Mouse (Mus musculus) hindbrain, embryonic 10.5 days (tissue): ENCODE data around the gene Daam2. TPM values are rescaled to one million over a fixed set of nuclear protein-coding genes. Genes with fewer than 3 reads are reported as not detected.
"Not testable (repeated sequence)": the region's sequence is repeated elsewhere in the genome, so short reads cannot be mapped to it uniquely, and the experiment has no call there.

Experiments used
- DNase-seq: peaks from one replicate; pipeline ENCODE4 v3.0.0-alpha.2; 2017; ENCODE audit warnings: low spot score
- H3K27ac ChIP-seq: fragments of 300-500 bp; sonication (generic); 2 replicates; pipeline ENCODE4 v1.5.1; 2016; ENCODE audit warnings: mild to moderate bottlenecking, moderate library complexity
- H3K27me3 ChIP-seq: fragments of 300-500 bp; sonication (generic); 2 replicates; pipeline ENCODE4 v1.6.1; 2016; ENCODE audit warnings: mild to moderate bottlenecking; ENCODE audit not compliant: poor library complexity, insufficient read depth, severe bottlenecking
- H3K36me3 ChIP-seq: fragments of 300-500 bp; sonication (generic); 2 replicates; pipeline ENCODE4 v1.6.1; 2016; ENCODE audit warnings: mild to moderate bottlenecking, moderate library complexity
- H3K4me1 ChIP-seq: fragments of 300-500 bp; sonication (generic); replicated peaks from 2 replicates; pipeline ENCODE4 v1.6.1; 2016; ENCODE audit warnings: mild to moderate bottlenecking
- H3K4me3 ChIP-seq: fragments of 300-500 bp; sonication (generic); 2 replicates; pipeline ENCODE4 v1.5.1; 2016; ENCODE audit warnings: mild to moderate bottlenecking, moderate library complexity
- H3K9me3 ChIP-seq: fragments of 300-500 bp; sonication (generic); 2 replicates; pipeline ENCODE4 v1.6.1; 2016; ENCODE audit warnings: mild to moderate bottlenecking, moderate library complexity
- WGBS: fragments of 180-500 bp; shearing (Covaris S2); methylation state at CpG from one replicate; pipeline ENCODE4 v1.1.7; 2016; 5-methylcytosine and 5-hydroxymethylcytosine counted together
- polyA plus RNA-seq: library from polyadenylated mRNA; unstranded; fragments of >200 nt; fragmentation: Nextera tagmentation; extraction: Ambion mirVana; gene quantifications from 2 replicates; pipeline ENCODE4 v1.2.1, GENCODE M21; 2016

The Daam2 gene
- polyA plus RNA-seq, 1 experiment from 2014 or later: 2.6 TPM

GRCm38 (mm10) chr17:49458386-49458785, 105.8 kb downstream of the Daam2 start:
- H3K36me3 ChIP-seq: peaks cover 33% of the 10 kb centered on the region
- no peak overlapping the region for H3K27ac ChIP-seq
- H3K4me3 ChIP-seq: no peak overlapping the region
- 93% methylated on average over 18 of the region's 18 CpGs for WGBS
- H3K27me3 ChIP-seq: no peaks in the 10 kb centered on the region
- no peak for DNase-seq
- no peaks in the 10 kb centered on the region for H3K9me3 ChIP-seq
- H3K4me1 ChIP-seq: no peaks in the 10 kb centered on the region

GRCm38 (mm10) chr17:49457833-49458232, 106.3 kb downstream of the Daam2 start:
- no peak overlapping the region for H3K27ac ChIP-seq
- H3K9me3 ChIP-seq: no peaks in the 10 kb centered on the region
- 93% methylated on average over 3 of the region's 3 CpGs for WGBS
- no peak overlapping the region for H3K4me3 ChIP-seq
- no peaks in the 10 kb centered on the region for H3K27me3 ChIP-seq
- H3K4me1 ChIP-seq: no peaks in the 10 kb centered on the region
- peaks cover 33% of the 10 kb centered on the region for H3K36me3 ChIP-seq
- no peak for DNase-seq

- WGBS: 79% methylated on average over 4 of the region's 4 CpGs
- no peaks in the 10 kb centered on the region for H3K27me3 ChIP-seq
- no peak for DNase-seq
- H3K4me1 ChIP-seq: no peaks in the 10 kb centered on the region
- no peak overlapping the region for H3K4me3 ChIP-seq
- H3K9me3 ChIP-seq: no peaks in the 10 kb centered on the region
- H3K36me3 ChIP-seq: peaks cover 45% of the 10 kb centered on the region
- no peak overlapping the region for H3K27ac ChIP-seq
Observed at GRCm38 (mm10) chr17:49456334-49456733, 107.8 kb downstream of the Daam2 start.

GRCm38 (mm10) chr17:49450922-49451321, 113.2 kb downstream of the Daam2 start:
- H3K4me3 ChIP-seq: no peak overlapping the region
- 88% methylated on average over 6 of the region's 6 CpGs for WGBS
- H3K27me3 ChIP-seq: no peaks in the 10 kb centered on the region
- peaks cover 5% of the 10 kb centered on the region for H3K4me1 ChIP-seq
- H3K9me3 ChIP-seq: no peaks in the 10 kb centered on the region
- no peak overlapping the region for H3K27ac ChIP-seq
- no peak for DNase-seq
- H3K36me3 ChIP-seq: peaks cover 57% of the 10 kb centered on the region

- Histone ChIP-seq H3K9me3 (no peaks in the 10 kb centered on the region), H3K4me3 (no peak overlapping the region), H3K27me3 (no peaks in the 10 kb centered on the region), H3K4me1 (peaks cover 5% of the 10 kb centered on the region), H3K36me3 (peaks cover 41% of the 10 kb centered on the region), H3K27ac (no peak overlapping the region)
- WGBS: 87% methylated on average over 8 of the region's 8 CpGs
- no peak for DNase-seq
Observed at GRCm38 (mm10) chr17:49449230-49449608, 114.9 kb downstream of the Daam2 start.

- H3K27ac ChIP-seq: no peak overlapping the region
- DNase-seq: no peak
- no peaks in the 10 kb centered on the region for H3K27me3 ChIP-seq
- 78% methylated on average over 9 of the region's 9 CpGs for WGBS
- H3K4me1 ChIP-seq: peaks cover 5% of the 10 kb centered on the region
- H3K4me3 ChIP-seq: no peak overlapping the region
- no peaks in the 10 kb centered on the region for H3K9me3 ChIP-seq
- H3K36me3 ChIP-seq: peaks cover 36% of the 10 kb centered on the region
Observed at GRCm38 (mm10) chr17:49448570-49449229, 115.4 kb downstream of the Daam2 start.

- 90% methylated on average over 3 of the region's 3 CpGs for WGBS
- H3K27me3 ChIP-seq, H3K4me3 ChIP-seq, H3K4me1 ChIP-seq, H3K27ac ChIP-seq, H3K9me3 ChIP-seq, DNase-seq: not testable (repeated sequence)
- H3K36me3 ChIP-seq: peaks cover 18% of the 10 kb centered on the region
Observed at GRCm38 (mm10) chr17:49442841-49443240, 121.3 kb downstream of the Daam2 start.

- no peaks in the 10 kb centered on the region for H3K4me1 ChIP-seq
- 86% methylated on average over 14 of the region's 14 CpGs for WGBS
- no peak overlapping the region for H3K4me3 ChIP-seq
- H3K27me3 ChIP-seq: no peaks in the 10 kb centered on the region
- H3K36me3 ChIP-seq: peaks cover 32% of the 10 kb centered on the region
- no peaks in the 10 kb centered on the region for H3K9me3 ChIP-seq
- H3K27ac ChIP-seq: no peak overlapping the region
- DNase-seq: no peak
Observed at GRCm38 (mm10) chr17:49440331-49441130, 123.6 kb downstream of the Daam2 start.

GRCm38 (mm10) chr17:49439706-49440105, 124.4 kb downstream of the Daam2 start:
- DNase-seq: no peak
- WGBS: 92% methylated on average over 4 of the region's 4 CpGs
- Histone ChIP-seq H3K9me3 (peaks cover 4% of the 10 kb centered on the region; the same call in 1 of the 2 replicates), H3K27me3 (no peaks in the 10 kb centered on the region), H3K4me1 (0 out of 2 replicates have a peak, but pooled peaks cover 1% of the 10 kb centered on the region), H3K4me3 (no peak overlapping the region), H3K27ac (no peak overlapping the region), H3K36me3 (peaks cover 40% of the 10 kb centered on the region)

- H3K36me3 ChIP-seq: peaks cover 46% of the 10 kb centered on the region
- no peaks in the 10 kb centered on the region for H3K27me3 ChIP-seq
- no peak for DNase-seq
- H3K4me1 ChIP-seq: 0 out of 2 replicates have a peak, but pooled peaks cover 8% of the 10 kb centered on the region
- H3K4me3 ChIP-seq: no peak overlapping the region
- no peak overlapping the region for H3K27ac ChIP-seq
- WGBS: 82% methylated on average over 12 of the region's 12 CpGs
- peaks cover 4% of the 10 kb centered on the region; the same call in 1 of the 2 replicates for H3K9me3 ChIP-seq
Observed at GRCm38 (mm10) chr17:49438822-49439574, 125.1 kb downstream of the Daam2 start.

GRCm38 (mm10) chr17:49437306-49437705, 126.8 kb downstream of the Daam2 start:
- not testable (repeated sequence) for H3K4me1 ChIP-seq, H3K9me3 ChIP-seq, DNase-seq, H3K27me3 ChIP-seq, H3K27ac ChIP-seq, H3K4me3 ChIP-seq
- H3K36me3 ChIP-seq: peaks cover 55% of the 10 kb centered on the region

- H3K27ac ChIP-seq: no peak overlapping the region
- H3K36me3 ChIP-seq: peaks cover 55% of the 10 kb centered on the region
- peaks cover 4% of the 10 kb centered on the region; the same call in 1 of the 2 replicates for H3K9me3 ChIP-seq
- H3K4me1 ChIP-seq: peaks cover 8% of the 10 kb centered on the region; the same call in 1 of the 2 replicates
- H3K4me3 ChIP-seq: no peak overlapping the region
- no peak for DNase-seq
- no peaks in the 10 kb centered on the region for H3K27me3 ChIP-seq
- 91% methylated on average over 6 of the region's 6 CpGs for WGBS
Observed at GRCm38 (mm10) chr17:49436631-49437030, 127.5 kb downstream of the Daam2 start.

GRCm38 (mm10) chr17:49435081-49435480, 129.1 kb downstream of the Daam2 start:
- no peak for DNase-seq
- Histone ChIP-seq H3K27ac (no peak overlapping the region), H3K4me1 (peaks cover 13% of the 10 kb centered on the region), H3K4me3 (no peak overlapping the region), H3K36me3 (peaks cover 48% of the 10 kb centered on the region), H3K27me3 (no peaks in the 10 kb centered on the region), H3K9me3 (peaks cover 4% of the 10 kb centered on the region; the same call in 1 of the 2 replicates)
- WGBS: 89% methylated on average over 10 of the region's 10 CpGs
